Mouse (Mus musculus) right cerebral cortex, postnatal 10 days (tissue): Measurements from ENCODE around the gene Bcl2l10.

Experiments
- DNase-seq, 2 experiments: peaks; one replicate each; pipeline ENCODE4 v3.0.0; 2021; ENCODE audit warnings: low spot score in 2 of 2

The Bcl2l10 gene

GRCm38 (mm10) chr9:75347458-75347857 lies at the start of gene Bcl2l10:
Gene Bcl2l10, plus strand, starts transcription at chr9:75347758.
- DNase-seq, result no peak

DNA sequence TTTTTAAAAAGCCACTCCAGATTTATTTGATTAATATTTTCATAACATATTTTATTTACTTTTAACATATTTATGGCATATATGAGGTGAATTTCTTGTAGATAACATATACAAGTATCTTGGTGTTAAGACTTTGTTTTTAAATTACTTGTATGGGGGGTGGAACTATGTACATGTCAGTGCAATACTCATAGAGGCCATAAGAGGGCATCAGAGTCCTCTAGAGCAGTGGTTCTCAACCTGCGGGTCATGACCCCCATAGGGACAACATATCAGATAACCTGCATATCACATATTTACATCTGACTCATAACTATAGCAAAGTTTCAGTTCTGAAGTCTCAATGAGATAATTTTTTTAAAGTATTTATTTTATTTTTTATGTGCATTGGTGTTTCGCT lies 48.2 kb upstream of the Bcl2l10 start:
- DNase-seq, result no peak

GRCm38 (mm10) chr9:75303033-75303432 lies 44.5 kb upstream of the Bcl2l10 start:
- DNase-seq, result no peak

DNA sequence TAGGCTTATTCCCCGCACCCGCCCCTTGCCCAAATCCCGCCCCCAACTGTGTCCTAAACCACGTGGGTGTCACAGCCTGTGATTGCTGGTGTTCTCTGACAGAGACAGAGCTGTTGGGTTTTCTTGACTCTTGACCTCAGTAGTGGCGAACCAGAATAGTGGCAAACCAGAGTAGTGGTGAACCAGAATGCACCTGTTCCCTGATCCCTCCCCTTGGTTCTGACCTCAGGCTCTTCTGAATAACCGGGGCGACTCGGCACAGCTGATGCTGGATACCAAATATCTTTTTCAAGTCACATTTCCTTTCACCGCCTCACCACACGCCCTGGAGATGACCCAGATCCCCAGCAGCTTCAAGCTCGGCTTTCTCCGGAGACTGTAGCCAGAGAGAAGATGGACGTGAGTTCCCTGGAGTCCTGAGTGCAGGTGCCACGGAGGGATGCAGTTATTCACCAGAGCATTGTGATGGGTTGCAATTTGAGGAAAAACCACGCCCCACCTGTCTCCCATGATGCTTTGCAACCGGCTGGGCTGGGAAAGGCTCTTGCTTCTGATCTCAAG lies 43.8 kb upstream of the Bcl2l10 start:
- DNase-seq, result no peak

DNA sequence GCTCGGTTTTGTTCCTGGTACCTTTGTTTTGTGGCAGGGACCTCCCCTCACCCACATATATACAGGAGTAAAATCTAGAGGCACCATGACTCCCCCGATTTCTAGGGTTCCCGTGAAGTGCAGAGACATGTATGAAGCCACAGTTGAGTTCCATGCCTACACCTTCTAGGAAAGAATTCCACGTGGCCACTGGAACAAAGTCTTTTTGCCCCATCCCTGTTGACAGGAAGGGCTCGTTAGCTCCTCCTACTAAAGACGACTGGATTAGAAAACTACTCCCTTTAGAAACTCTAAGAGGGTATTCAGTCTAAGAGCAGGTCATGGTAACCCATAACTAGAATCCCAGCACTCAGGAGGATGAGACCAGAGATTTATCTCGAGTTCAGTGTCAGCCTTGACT lies 43.3 kb upstream of the Bcl2l10 start:
- no peak for DNase-seq

DNA sequence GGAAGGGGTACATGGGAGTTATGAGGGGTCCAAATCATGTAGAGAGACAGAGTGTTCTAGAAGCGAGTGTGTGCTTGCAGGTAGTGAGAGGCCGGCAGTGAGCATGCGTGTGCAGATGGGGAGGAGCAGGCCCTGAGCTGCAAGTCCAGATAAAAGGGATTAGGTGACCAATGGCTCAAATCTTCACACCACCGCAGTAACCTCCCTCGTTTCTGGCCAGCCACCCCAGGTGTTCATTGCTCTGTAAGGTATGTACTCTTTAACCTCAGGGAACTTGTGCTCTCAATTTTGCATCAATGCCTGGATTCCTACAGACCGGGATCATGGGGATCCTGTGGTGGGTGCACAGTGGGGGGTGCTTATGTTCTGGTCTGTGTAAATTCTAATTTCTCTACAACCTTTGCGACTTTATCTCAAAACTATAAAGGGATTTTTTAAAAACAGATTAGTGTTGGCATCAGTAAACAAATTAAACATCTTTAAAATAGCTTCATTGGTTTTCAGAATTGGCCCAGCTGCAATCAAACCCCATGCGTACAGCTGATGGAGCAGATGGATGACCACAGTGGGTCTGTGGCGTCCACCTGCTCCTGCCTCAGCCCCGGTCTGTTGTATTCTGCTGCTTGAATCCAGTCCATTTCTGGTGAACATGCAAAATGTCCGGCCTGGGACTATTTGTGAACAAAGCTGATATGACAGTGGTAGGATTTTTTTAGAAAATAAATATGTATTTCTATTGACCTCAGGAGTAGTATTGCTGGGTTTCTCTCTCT lies 41.2 kb upstream of the Bcl2l10 start, which contains the start of gene Gnb5:
Gene Gnb5, plus strand, starts transcription at position 163 of the 773 bp plus-strand sequence.
- DNase-seq, result no peak

DNA sequence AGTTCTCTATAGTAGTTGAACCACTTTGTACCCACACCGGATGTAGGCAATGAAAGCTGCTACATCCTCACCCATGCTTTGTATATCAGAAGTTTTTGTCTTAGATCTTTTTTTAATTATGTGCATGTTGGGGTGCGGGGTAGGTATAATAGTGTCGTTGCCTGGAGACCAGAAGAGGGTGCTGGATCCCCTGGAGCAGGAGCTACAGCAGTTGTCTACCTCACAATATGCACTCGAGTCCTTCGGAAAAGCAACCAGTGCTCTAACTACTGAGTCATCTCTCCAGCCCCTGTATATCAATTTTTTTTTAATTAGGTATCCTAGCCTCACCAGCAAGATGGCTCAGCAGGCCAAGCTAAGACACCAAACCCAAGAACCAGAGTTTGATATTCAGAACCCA lies 40.5 kb upstream of the Bcl2l10 start:
- no peak for DNase-seq

GRCm38 (mm10) chr9:75308621-75309020 lies 38.9 kb upstream of the Bcl2l10 start:
- DNase-seq, result no peak

- DNase-seq, result peak; percentile 75 to 85
These were observed 35.5 kb upstream of the Bcl2l10 start for GRCm38 (mm10) chr9:75312008-75312407.

- DNase-seq, result peak in 1 of 2 experiments; percentile 48
These were observed 34.3 kb upstream of the Bcl2l10 start for GRCm38 (mm10) chr9:75313138-75313831.

DNA sequence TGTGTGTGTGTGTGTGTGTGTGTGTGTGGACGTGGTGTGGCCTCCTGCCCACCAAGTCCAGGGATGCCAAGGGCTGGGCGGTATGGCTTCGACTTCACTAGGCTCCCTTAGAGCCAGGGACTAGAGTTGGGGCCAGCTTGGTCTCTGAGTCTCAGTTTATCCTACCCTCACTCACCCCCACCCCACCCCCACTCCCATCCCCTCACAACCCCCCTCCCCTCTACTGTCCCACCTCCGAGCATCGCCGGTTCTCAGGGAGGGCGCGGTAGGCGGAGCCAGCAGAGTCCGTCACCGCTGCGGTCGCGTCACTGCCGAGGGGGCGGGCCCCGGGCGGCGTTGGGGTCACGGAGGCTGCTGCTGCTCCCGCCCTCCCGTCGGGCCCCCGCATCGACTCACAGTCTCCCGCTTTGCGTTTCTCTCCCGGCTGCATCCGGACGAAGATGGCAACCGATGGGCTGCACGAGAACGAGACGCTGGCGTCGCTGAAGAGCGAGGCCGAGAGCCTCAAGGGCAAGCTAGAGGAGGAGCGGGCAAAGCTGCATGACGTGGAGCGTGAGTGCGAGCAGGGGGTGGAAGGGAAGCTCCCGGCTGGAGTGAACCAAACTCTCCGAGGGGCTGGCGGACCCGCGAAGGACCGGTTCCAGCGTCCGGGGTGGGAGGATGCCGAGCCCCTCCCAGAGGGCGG lies 33.6 kb upstream of the Bcl2l10 start:
- DNase-seq, result peak; percentile 90

GRCm38 (mm10) chr9:75314517-75315105 lies 32.9 kb upstream of the Bcl2l10 start:
- no peak for DNase-seq

GRCm38 (mm10) chr9:75315238-75315637 lies 32.3 kb upstream of the Bcl2l10 start:
- DNase-seq, result no peak

- no peak for DNase-seq
These were observed 30.8 kb upstream of the Bcl2l10 start for GRCm38 (mm10) chr9:75316771-75317170.

DNA sequence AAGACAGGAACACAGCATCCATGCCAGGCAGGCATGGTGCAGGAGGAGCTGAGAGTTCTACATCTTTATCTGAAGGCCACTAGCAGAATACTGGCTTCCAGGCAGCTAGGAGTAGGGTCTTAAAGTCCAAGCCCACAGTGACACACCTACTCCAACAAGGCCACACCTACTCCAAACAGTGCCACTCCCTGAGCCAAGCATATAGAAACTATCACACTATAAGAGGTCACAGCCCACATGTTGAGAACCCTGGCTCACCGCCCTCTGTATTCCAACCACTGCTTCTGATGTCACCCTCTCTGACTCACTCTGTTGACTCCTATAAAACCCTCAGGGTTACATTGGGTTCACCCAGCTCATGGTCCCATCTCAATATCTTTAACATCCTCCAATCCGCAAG lies 29.4 kb upstream of the Bcl2l10 start:
- DNase-seq, result no peak

- no peak for DNase-seq
These were observed 28.2 kb upstream of the Bcl2l10 start for GRCm38 (mm10) chr9:75319365-75319764.

- DNase-seq, result no peak
These were observed 25.3 kb upstream of the Bcl2l10 start for GRCm38 (mm10) chr9:75322099-75322885.

- no peak for DNase-seq
These were observed 19.5 kb upstream of the Bcl2l10 start for GRCm38 (mm10) chr9:75328047-75328446.

DNA sequence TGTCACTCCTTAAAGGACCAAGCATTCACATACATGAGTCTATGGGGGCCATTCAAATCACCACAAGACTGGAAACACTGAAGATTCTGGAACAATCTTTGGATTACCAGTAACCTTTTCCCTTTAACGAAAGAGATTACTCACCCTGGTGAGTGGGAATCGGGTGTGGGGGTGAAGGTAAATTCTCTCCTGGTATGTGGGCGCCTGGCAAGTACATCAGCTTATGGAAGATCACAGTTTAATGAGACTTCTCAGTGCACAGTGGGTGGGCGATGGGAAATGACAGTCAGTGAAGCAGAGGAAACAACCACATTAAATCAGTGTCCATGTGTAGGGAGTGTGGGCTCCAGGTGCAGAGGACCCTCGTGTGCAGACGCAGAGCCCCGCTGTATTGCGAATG lies 16.7 kb upstream of the Bcl2l10 start:
- DNase-seq, result no peak

DNA sequence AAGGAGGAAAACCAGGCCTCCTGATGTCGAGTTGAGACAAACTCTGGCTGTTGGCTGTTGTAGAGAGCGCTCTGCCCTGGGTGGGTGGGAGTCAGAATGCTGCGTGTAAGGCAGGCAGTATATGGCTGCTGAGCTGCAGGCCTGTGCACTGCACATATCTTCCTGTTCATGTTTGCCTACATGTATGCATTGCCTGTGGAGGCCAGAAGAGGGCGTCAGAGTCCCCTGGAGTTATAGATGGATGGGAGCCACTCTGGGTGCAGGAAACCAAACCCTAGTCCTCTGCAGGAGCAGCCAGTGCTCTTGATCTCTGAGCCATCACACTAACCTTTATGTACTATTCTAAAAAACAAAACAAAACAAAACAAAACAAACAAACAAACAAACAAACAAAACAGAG lies 13.1 kb upstream of the Bcl2l10 start:
- DNase-seq, result no peak

GRCm38 (mm10) chr9:75338016-75338415 lies 9.5 kb upstream of the Bcl2l10 start:
- DNase-seq, result peak; percentile 76 to 87
